Mouse (Mus musculus): ENCODE measurements around the gene Gpc3.

DNA sequence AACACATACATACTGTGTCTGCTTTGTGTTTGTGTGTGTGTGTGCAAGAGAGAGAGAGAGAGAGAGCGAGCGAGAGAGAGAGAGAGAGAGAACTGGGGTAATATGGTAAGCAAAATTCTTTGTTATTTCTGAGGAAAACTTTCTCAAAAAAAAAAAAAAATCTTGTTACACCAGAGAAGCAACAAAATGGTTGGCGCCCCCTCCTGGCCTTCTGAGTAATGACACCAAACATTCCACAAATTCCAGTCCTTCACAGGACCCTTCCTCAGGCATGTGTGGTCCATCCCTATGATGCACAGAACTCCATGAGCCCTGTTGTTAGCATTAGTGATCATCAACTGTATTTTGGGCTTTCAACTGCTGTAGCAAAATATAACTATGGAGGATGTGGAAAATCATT is 172.0 kb downstream of the Gpc3 start:
- TF ChIP-seq CTCF (IDR thresholded peaks at IDR 0.05; ENCODE audit: low read depth, low read length) (no peak), POLR2A (IDR thresholded peaks at IDR 0.05; ENCODE audit: borderline replicate concordance, low read depth, low read length) (no peak)
